Comparison of ENCODE assay signal across 8 mouse cellular contexts in the genomic region with DNA sequence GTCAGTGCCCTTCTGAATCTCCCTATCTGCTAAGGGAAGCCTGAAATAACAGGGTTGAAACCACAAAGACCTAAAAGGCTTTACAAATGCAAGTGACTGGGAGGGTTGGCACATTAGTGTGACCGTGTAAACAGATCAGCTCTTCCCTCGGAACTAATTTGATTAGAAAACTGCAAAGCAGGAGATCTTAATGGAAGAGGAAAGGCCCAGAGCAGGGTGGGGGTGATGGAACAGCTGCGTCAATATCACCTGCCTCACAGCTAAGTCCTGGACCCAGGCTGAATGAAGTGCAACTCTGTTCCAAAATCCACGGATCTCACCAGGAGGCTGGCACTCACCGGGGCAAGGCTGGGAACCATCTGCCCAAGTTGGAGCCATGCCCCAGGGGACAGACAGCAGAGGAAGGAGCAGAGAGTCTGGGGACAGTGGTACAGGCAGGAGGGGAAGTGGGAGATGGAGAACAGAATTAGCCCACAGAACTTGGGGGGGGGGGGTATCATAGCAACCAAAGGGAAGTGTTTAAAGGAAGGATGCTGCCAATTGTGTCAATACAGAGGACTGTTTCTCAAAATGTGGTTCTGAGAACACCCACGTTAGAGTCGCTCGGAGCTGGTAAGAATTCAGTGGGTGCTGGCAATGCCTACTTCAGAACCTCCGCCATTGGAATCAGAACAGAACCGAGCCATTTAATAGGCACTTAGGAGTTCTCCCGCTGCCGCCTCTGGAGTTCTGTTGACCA. TPM values are rescaled to one million over a fixed set of nuclear protein-coding genes. Genes with fewer than 3 reads are reported as not detected.
DNase-seq lines count a peak whose midpoint lies in the region; ATAC-seq and TF ChIP-seq lines count a peak whose summit lies in the region.
"Had no signal": no experiment of that assay in that cellular context is flagged by ENCODE, and none has a peak within 500 bp of the region (broad histone marks: within the 10 kb centered on the region; RNA-seq: fewer than 3 reads in every experiment).

No protein-coding gene starts in this region.

- TF ChIP-seq POLR2A in cerebellum, adult 2 months (IDR thresholded peaks at IDR 0.05; ENCODE audit: borderline replicate concordance, insufficient read depth, low read length): no peak
- no peak for TF ChIP-seq POLR2A in kidney, adult 2 months (IDR thresholded peaks at IDR 0.05; ENCODE audit: low read depth, low read length)

- no peak for TF ChIP-seq CTCF in cerebellum, adult 2 months (IDR thresholded peaks at IDR 0.05; ENCODE audit: borderline replicate concordance, insufficient read depth, low read depth, low read length)
- TF ChIP-seq CTCF in liver, postnatal 0 days (IDR thresholded peaks at IDR 0.05; ENCODE audit: low read depth): no peak
- TF ChIP-seq CTCF in kidney, adult 2 months (conservative IDR thresholded peaks at IDR 0.05; ENCODE audit: insufficient read depth, insufficient read length, low read depth, low read length): no peak

- no peak overlapping the region for H3K9ac ChIP-seq in forebrain, embryonic 13.5 days
- H3K9ac ChIP-seq in neural tube, embryonic 14.5 days (replicated peaks; ENCODE audit: low read depth, low read length): no peak overlapping the region
- H3K9ac ChIP-seq in liver, postnatal 0 days (replicated peaks): no peak overlapping the region

- H3K4me2 ChIP-seq in forebrain, embryonic 13.5 days: no peak overlapping the region
- H3K4me2 ChIP-seq in neural tube, embryonic 14.5 days (ENCODE audit: low read depth, low read length): no peak overlapping the region
- H3K4me2 ChIP-seq in liver, postnatal 0 days (ENCODE audit: low read depth, low read length): no peak overlapping the region

- H3K36me3 ChIP-seq in forebrain, embryonic 13.5 days (ENCODE audit: poor library complexity, severe bottlenecking): no peaks in the 10 kb centered on the region
- no peaks in the 10 kb centered on the region for H3K36me3 ChIP-seq in neural tube, embryonic 14.5 days (ENCODE audit: control insufficient read depth, insufficient read depth, low read length)
- H3K36me3 ChIP-seq in liver, postnatal 0 days (replicated peaks; ENCODE audit: insufficient read depth, low read length): no peaks in the 10 kb centered on the region
- no peaks in the 10 kb centered on the region for H3K36me3 ChIP-seq in kidney, adult 2 months (ENCODE audit: control insufficient read depth, insufficient read depth, low read length)

- TF ChIP-seq EP300 in liver, postnatal 0 days (IDR thresholded peaks at IDR 0.05; ENCODE audit: low read depth): no peak

- WGBS in cerebellum, adult 2 months: 7% methylated on average over 12 of the region's 12 CpGs
- 67% methylated on average over 12 of the region's 12 CpGs for WGBS in forebrain, embryonic 13.5 days
- WGBS in neural tube, embryonic 14.5 days: 47% methylated on average over 12 of the region's 12 CpGs
- 54% methylated on average over 12 of the region's 12 CpGs for WGBS in liver, postnatal 0 days (ENCODE audit: insufficient replicate concordance)
- WGBS in kidney, adult 2 months: 61% methylated on average over 12 of the region's 12 CpGs

- H3K4me3 ChIP-seq in cerebellum, adult 2 months (replicated peaks; ENCODE audit: insufficient read depth, low read depth, low read length): no peak overlapping the region
- no peak overlapping the region for H3K4me3 ChIP-seq in forebrain, embryonic 13.5 days
- no peak overlapping the region for H3K4me3 ChIP-seq in neural tube, embryonic 14.5 days (ENCODE audit: low read depth, low read length)
- H3K4me3 ChIP-seq in liver, postnatal 0 days (ENCODE audit: low read depth, low read length): no peak overlapping the region
- H3K4me3 ChIP-seq in kidney, adult 2 months (ENCODE audit: insufficient read depth, low read depth, low read length): no peak overlapping the region

- DNase-seq in cerebellum, adult 2 months: peak; percentile 97 to 98
- peak; percentile 83 for DNase-seq in layer of hippocampus, adult 9-11 months
- DNase-seq in liver, postnatal 0 days: no peak
- no peak for DNase-seq in kidney, adult 2 months
- DNase-seq in adrenal gland, postnatal 14 days: no peak

- H3K27me3 ChIP-seq in cerebellum, adult 2 months (ENCODE audit: control insufficient read depth, insufficient read depth, low read length): no peaks in the 10 kb centered on the region
- H3K27me3 ChIP-seq in forebrain, embryonic 13.5 days: no peaks in the 10 kb centered on the region
- no peaks in the 10 kb centered on the region for H3K27me3 ChIP-seq in neural tube, embryonic 14.5 days (ENCODE audit: control insufficient read depth, insufficient read depth, low read length)
- H3K27me3 ChIP-seq in liver, postnatal 0 days (ENCODE audit: insufficient read depth, low read length): no peaks in the 10 kb centered on the region
- no peaks in the 10 kb centered on the region for H3K27me3 ChIP-seq in kidney, adult 2 months (replicated peaks; ENCODE audit: control insufficient read depth, insufficient read depth, low read length)

- peak overlapping the region; percentile 87 for H3K27ac ChIP-seq in cerebellum, adult 2 months (ENCODE audit: insufficient read depth, low read length)
- H3K27ac ChIP-seq in forebrain, embryonic 13.5 days: peak overlapping the region; percentile 48
- H3K27ac ChIP-seq in neural tube, embryonic 14.5 days (ENCODE audit: low read depth, low read length): peak overlapping the region; percentile 30; the same call in 1 of the 2 replicates
- no peak overlapping the region for H3K27ac ChIP-seq in liver, postnatal 0 days (ENCODE audit: low read depth)
- H3K27ac ChIP-seq in kidney, adult 2 months (ENCODE audit: insufficient read depth, low read depth, low read length): no peak overlapping the region

- no peaks in the 10 kb centered on the region for H3K9me3 ChIP-seq in forebrain, embryonic 13.5 days (replicated peaks)
- no peaks in the 10 kb centered on the region for H3K9me3 ChIP-seq in neural tube, embryonic 14.5 days (ENCODE audit: control insufficient read depth, low read length)
- no peaks in the 10 kb centered on the region for H3K9me3 ChIP-seq in liver, postnatal 0 days (ENCODE audit: low read length)

- peak; percentile 88 for ATAC-seq in forebrain, embryonic 13.5 days
- ATAC-seq in neural tube, embryonic 14.5 days (ENCODE audit: low read depth): peak; percentile 85
- no peak for ATAC-seq in liver, postnatal 0 days

- H3K4me1 ChIP-seq in cerebellum, adult 2 months (ENCODE audit: control insufficient read depth, insufficient read depth, low read length): peaks cover 18% of the 10 kb centered on the region
- peaks cover 8% of the 10 kb centered on the region for H3K4me1 ChIP-seq in forebrain, embryonic 13.5 days
- peaks cover 4% of the 10 kb centered on the region; the same call in 1 of the 2 replicates for H3K4me1 ChIP-seq in neural tube, embryonic 14.5 days (ENCODE audit: control insufficient read depth, insufficient read depth, low read length)
- peaks cover 4% of the 10 kb centered on the region; the same call in 1 of the 2 replicates for H3K4me1 ChIP-seq in liver, postnatal 0 days (ENCODE audit: insufficient read depth)
- no peaks in the 10 kb centered on the region for H3K4me1 ChIP-seq in kidney, adult 2 months (ENCODE audit: control insufficient read depth, insufficient read depth, low read length)

RNA-seq across cellular contexts. Expression of gene Fra10ac1, which starts 14.4 kb away (rescaled TPM):
- 28.3 and 28.9 TPM in 2 replicates for polyA plus RNA-seq in cerebellum, adult 2 months (2012; rRNA removed)
- polyA plus RNA-seq in forebrain, embryonic 13.5 days (2015; fragmentation: Nextera tagmentation; extraction: Ambion mirVana): 50.4 and 52.4 TPM in 2 replicates
- 38.2 and 38.5 TPM in 2 replicates for polyA plus RNA-seq in neural tube, embryonic 14.5 days (2014; fragmentation: Nextera tagmentation; extraction: Ambion mirVana)
- polyA plus RNA-seq in liver, postnatal 0 days (2015; fragmentation: Nextera tagmentation; extraction: Ambion mirVana): 16.6 and 18.6 TPM in 2 replicates
- 4.0 and 4.8 TPM in 2 replicates for polyA plus RNA-seq in kidney, adult 2 months (2012; rRNA removed)
- total RNA-seq in adrenal gland, postnatal 14 days (2021): 18.9 and 23.2 TPM in 2 replicates

RNA-seq across cellular contexts. Expression of gene Lgi1, which starts 26.0 kb away (rescaled TPM):
- polyA plus RNA-seq in cerebellum, adult 2 months (2012; rRNA removed): 54.0 and 58.8 TPM in 2 replicates
- 5.9 TPM in 2 replicates for polyA plus RNA-seq in forebrain, embryonic 13.5 days (2015; fragmentation: Nextera tagmentation; extraction: Ambion mirVana)
- polyA plus RNA-seq in neural tube, embryonic 14.5 days (2014; fragmentation: Nextera tagmentation; extraction: Ambion mirVana): 20.7 and 24.0 TPM in 2 replicates
- 0.12 TPM in 1 of 2 replicates, not detected in the other for polyA plus RNA-seq in liver, postnatal 0 days (2015; fragmentation: Nextera tagmentation; extraction: Ambion mirVana)
- polyA plus RNA-seq in kidney, adult 2 months (2012; rRNA removed): 0.10 and 0.28 TPM in 2 replicates
- 2.6 and 3.5 TPM in 2 replicates for total RNA-seq in adrenal gland, postnatal 14 days (2021)
- polyA plus RNA-seq: heart, postnatal 0 days had no signal

Comparison
In these comparisons a context has a peak if more than half of its experiments do, and no peak if none do; other contexts are left out.
1. DNase-seq: peak in cerebellum, adult 2 months (2 of 2) and layer of hippocampus, adult 9-11 months (single experiment); none in liver, postnatal 0 days (single experiment), kidney, adult 2 months (single experiment) and adrenal gland, postnatal 14 days (single experiment).
2. H3K27ac ChIP-seq: peak in cerebellum, adult 2 months (single experiment), forebrain, embryonic 13.5 days (single experiment) and neural tube, embryonic 14.5 days (single experiment); none in liver, postnatal 0 days (single experiment) and kidney, adult 2 months (single experiment).